Mouse (Mus musculus): ENCODE measurements around the gene Wfdc10. TPM values are rescaled to one million over a fixed set of nuclear protein-coding genes. Genes with fewer than 3 reads are reported as not detected.

Gene Wfdc10
- total and polyA plus RNA-seq, 3 experiments, result not detected

GRCm38 (mm10) chr2:164679906-164680305 is 24.1 kb downstream of the Wfdc10 start:
- TF ChIP-seq CHD2 (IDR thresholded peaks at IDR 0.05; ENCODE audit: low read length) (no peak), CTCF (conservative IDR thresholded peaks at IDR 0.05 in 1 of 2, IDR thresholded peaks at IDR 0.05 in 1 of 2; ENCODE audit: low read depth in 2 of 2, low read length in 2 of 2) (no peak), POLR2AphosphoS2 (IDR thresholded peaks at IDR 0.05; ENCODE audit: low read depth, low read length) (no peak), RAD21 (IDR thresholded peaks at IDR 0.05; ENCODE audit: low read depth, low read length) (no peak), TBP (conservative IDR thresholded peaks at IDR 0.05; ENCODE audit: low read depth, low read length) (no peak), MAZ (IDR thresholded peaks at IDR 0.05; ENCODE audit: low read depth, low read length) (no peak), JUND (conservative IDR thresholded peaks at IDR 0.05; ENCODE audit: low read depth, low read length) (no peak), MAFK (IDR thresholded peaks at IDR 0.05; ENCODE audit: insufficient replicate concordance, low read length) (no peak), USF2 (conservative IDR thresholded peaks at IDR 0.05; ENCODE audit: low read depth, low read length) (no peak), IRF4 (IDR thresholded peaks at IDR 0.05; ENCODE audit: low read depth, low read length) (no peak), ZKSCAN1 (IDR thresholded peaks at IDR 0.05; ENCODE audit: borderline replicate concordance, low read depth, low read length) (no peak), ELF1 (IDR thresholded peaks at IDR 0.05; ENCODE audit: low read depth, low read length) (no peak), MXI1 (IDR thresholded peaks at IDR 0.05; ENCODE audit: low read depth, low read length) (no peak)
- dilution Hi-C loops (cut with MboI; ENCODE audit: extremely low pct_ligation_motif_present, extremely low pct_unique_long_range_greater_than_20kb, low sequenced_read_pairs), result no loop called here

GRCm38 (mm10) chr2:164684807-164685206 is 29.0 kb downstream of the Wfdc10 start, which contains the start of gene Wfdc13:
TSS of gene Wfdc13 (plus strand) at chr2:164685107.
- in situ Hi-C loops (cut with MboI; ENCODE audit: low pct_ligation_motif_present, low pct_unique_long_range_greater_than_20kb, low sequenced_read_pairs), result no loop called here
- TF ChIP-seq SMC3 (IDR thresholded peaks at IDR 0.05; ENCODE audit: low read depth, low read length), result no peak
- no peak for TF ChIP-seq POLR2AphosphoS2 (IDR thresholded peaks at IDR 0.05; ENCODE audit: low read depth, low read length)
- TF ChIP-seq EP300 (IDR thresholded peaks at IDR 0.05; ENCODE audit: low read length), result no peak
- TF ChIP-seq TCF12 (IDR thresholded peaks at IDR 0.05; ENCODE audit: low read depth, low read length), result no peak
- Histone ChIP-seq H3K36me3 (replicated peaks in 1 of 2; ENCODE audit: control insufficient read depth in 1 of 2, insufficient read depth in 1 of 2, low read length in 1 of 2) (no peaks in the 10 kb centered on the region), H3K9me3 (replicated peaks; ENCODE audit: low read length) (no peaks in the 10 kb centered on the region), H3K27ac (ENCODE audit: insufficient read depth, low read depth) (no peak within 1 kb of the TSS), H3K79me2 (replicated peaks; ENCODE audit: control insufficient read depth, extremely low read depth, insufficient read depth, poor library complexity, severe bottlenecking) (no peaks in the 10 kb centered on the region), H3K4me3 (replicated peaks in 1 of 3; ENCODE audit: low read depth in 2 of 3, low read length in 2 of 3, poor library complexity in 1 of 3) (no peak within 1 kb of the TSS), H3K27me3 (replicated peaks) (peaks cover 69% of the 10 kb centered on the region), H3K9ac (ENCODE audit: insufficient read depth, low read depth) (no peak within 1 kb of the TSS), H3K4me1 (ENCODE audit: control insufficient read depth in 1 of 2, insufficient read depth in 2 of 2) (peaks cover 2 to 3% of the 10 kb centered on the region in 2 experiments; a peak in 3 of 4 replicates), H3K4me2 (ENCODE audit: insufficient read depth, low read depth, poor library complexity, severe bottlenecking) (no peak within 1 kb of the TSS)
- dilution Hi-C loops (cut with MboI; ENCODE audit: extremely low pct_ligation_motif_present, extremely low pct_unique_long_range_greater_than_20kb, low sequenced_read_pairs), result no loop called here
- DNase-seq (ENCODE audit: extremely low read depth), result no peak

More at GRCm38 (mm10) chr2:164679906-164680305, 24.1 kb downstream of the Wfdc10 start:
- Histone ChIP-seq H3K79me2 (replicated peaks; ENCODE audit: control insufficient read depth, extremely low read depth, insufficient read depth, poor library complexity, severe bottlenecking) (no peaks in the 10 kb centered on the region), H3K9me3 (replicated peaks; ENCODE audit: low read length) (peaks cover 4% of the 10 kb centered on the region), H3K27ac (ENCODE audit: insufficient read depth, low read depth) (no peak overlapping the region), H3K36me3 (replicated peaks in 1 of 2; ENCODE audit: control insufficient read depth in 1 of 2, insufficient read depth in 1 of 2, low read length in 1 of 2) (no peaks in the 10 kb centered on the region), H3K27me3 (replicated peaks) (peaks cover 44% of the 10 kb centered on the region), H3K9ac (ENCODE audit: insufficient read depth, low read depth) (no peak overlapping the region), H3K4me1 (ENCODE audit: control insufficient read depth in 1 of 2, insufficient read depth in 2 of 2) (peaks cover 5 to 13% of the 10 kb centered on the region in 2 experiments; a peak in 3 of 4 replicates), H3K4me3 (replicated peaks in 1 of 3; ENCODE audit: low read depth in 2 of 3, low read length in 2 of 3, poor library complexity in 1 of 3) (no peak overlapping the region), H3K4me2 (ENCODE audit: insufficient read depth, low read depth, poor library complexity, severe bottlenecking) (no peak overlapping the region)
- peak; percentile 30 for DNase-seq (ENCODE audit: extremely low read depth)
- in situ Hi-C loops (cut with MboI; ENCODE audit: low pct_ligation_motif_present, low pct_unique_long_range_greater_than_20kb, low sequenced_read_pairs), result no loop called here

Measured in CH12.LX (cell line).